Mouse (Mus musculus) lung, adult 2 months (tissue): ENCODE results near the gene Rps27. TPM values are rescaled to one million over a fixed set of nuclear protein-coding genes. Genes with fewer than 3 reads are reported as not detected.
"Not testable (repeated sequence)": the region's sequence is repeated elsewhere in the genome, so short reads cannot be mapped to it uniquely, and the experiment has no call there.

Experiments
- DNase-seq: peaks from one replicate; pipeline ENCODE4 v3.0.0; 2022
- H3K4me1 ChIP-seq: fragments of 200-500 bp; 2 replicates; pipeline ENCODE4 v1.6.1; 2011; ENCODE audit warnings: low read length; ENCODE audit not compliant: control insufficient read depth, insufficient read depth
- H3K4me3 ChIP-seq: fragments of 200-500 bp; replicated peaks from 2 replicates; pipeline ENCODE3; 2011; ENCODE audit warnings: low read depth, mild to moderate bottlenecking, control low read depth, low read length; ENCODE audit errors: extremely low read depth
- CTCF ChIP-seq: fragments of 200-500 bp; IDR thresholded peaks from 2 replicates; pipeline ENCODE4 v1.5.1; 2011; ENCODE audit warnings: mild to moderate bottlenecking, low read length, control low read depth; ENCODE audit not compliant: insufficient read depth
- POLR2A ChIP-seq: fragments of 200-500 bp; IDR thresholded peaks from 2 replicates; pipeline ENCODE4 v1.6.1; 2011; ENCODE audit warnings: low read depth, mild to moderate bottlenecking, control low read depth, low read length, borderline replicate concordance; ENCODE audit errors: extremely low read depth
- WGBS: fragments of 180-500 bp; shearing (Covaris S2); methylation state at CpG from one replicate; pipeline ENCODE4 v1.1.7; 2018; 5-methylcytosine and 5-hydroxymethylcytosine counted together
- polyA plus RNA-seq: library from polyadenylated mRNA; depleted of rRNA; stranded (reverse); fragments of >200 nt; gene quantifications from 2 replicates; pipeline ENCODE4 v1.2.3, GENCODE M21; 2012; rRNA removed

Rps27 gene
- 725 and 918 TPM in 2 replicates for polyA plus RNA-seq

GRCm38 (mm10) chr3:90213377-90213866, at the start of gene Rps27, which contains the start of gene Rab13:
Gene Rps27, minus strand, starts transcription at chr3:90213651.
Gene Rab13, plus strand, starts transcription at chr3:90213695.
- peak; percentile 100 for TF ChIP-seq POLR2A
- no peak for TF ChIP-seq CTCF
- peak; percentile 92 for DNase-seq
- H3K4me1 ChIP-seq, result peaks cover 11% of the 10 kb centered on the region
- under 1% methylated on average over 42 of the region's 42 CpGs for WGBS
- H3K4me3 ChIP-seq, result peak within 1 kb of the TSS; percentile 100

- TF ChIP-seq POLR2A (no peak), CTCF (no peak)
- Histone ChIP-seq H3K4me3 (no peak overlapping the region), H3K4me1 (peaks cover 4% of the 10 kb centered on the region)
- WGBS, result 98% methylated on average over 4 of the region's 4 CpGs
- no peak for DNase-seq
These were observed 45.1 kb upstream of the Rps27 start for GRCm38 (mm10) chr3:90258521-90258920.

GRCm38 (mm10) chr3:90256731-90257530, 43.5 kb upstream of the Rps27 start:
- DNase-seq, result no peak
- Histone ChIP-seq H3K4me1 (peaks cover 4% of the 10 kb centered on the region), H3K4me3 (no peak overlapping the region)
- WGBS, result 85% methylated on average over 19 of the region's 19 CpGs
- TF ChIP-seq POLR2A (no peak), CTCF (no peak)

- H3K4me1 ChIP-seq, result peaks cover 4% of the 10 kb centered on the region
- DNase-seq, result no peak
- H3K4me3 ChIP-seq, result no peak overlapping the region
- 89% methylated on average over 14 of the region's 14 CpGs for WGBS
- TF ChIP-seq POLR2A (no peak), CTCF (no peak)
These were observed 42.4 kb upstream of the Rps27 start for GRCm38 (mm10) chr3:90255784-90256353.

- Histone ChIP-seq H3K4me3 (peak overlapping the region; percentile 91), H3K4me1 (peaks cover 4% of the 10 kb centered on the region)
- TF ChIP-seq CTCF (no peak), POLR2A (no peak)
- WGBS, result 1% methylated on average over 2 of the region's 2 CpGs
- no peak for DNase-seq
These were observed 41.7 kb upstream of the Rps27 start for GRCm38 (mm10) chr3:90255194-90255565.

GRCm38 (mm10) chr3:90254419-90255193, 41.2 kb upstream of the Rps27 start:
- 1% methylated on average over 40 of the region's 41 CpGs for WGBS
- H3K4me1 ChIP-seq, result peaks cover 4% of the 10 kb centered on the region
- TF ChIP-seq CTCF (no peak), POLR2A (no peak)
- H3K4me3 ChIP-seq, result peak overlapping the region; percentile 91
- no peak for DNase-seq

GRCm38 (mm10) chr3:90253653-90254418, 40.4 kb upstream of the Rps27 start, which contains the start of gene Crtc2:
Gene Crtc2, plus strand, starts transcription at chr3:90254163.
- TF ChIP-seq POLR2A (peak; percentile 29; the same call in 1 of the 2 replicates), CTCF (no peak)
- peaks cover 6% of the 10 kb centered on the region for H3K4me1 ChIP-seq
- peak within 1 kb of the TSS; percentile 91 for H3K4me3 ChIP-seq
- WGBS, result under 1% methylated on average over 40 of the region's 40 CpGs
- peak; percentile 87 for DNase-seq

GRCm38 (mm10) chr3:90253174-90253573, 39.7 kb upstream of the Rps27 start:
- H3K4me3 ChIP-seq, DNase-seq, H3K4me1 ChIP-seq: not testable (repeated sequence)
- 56% methylated on average over 1 of the region's 1 CpGs for WGBS

- 80% methylated on average over 2 of the region's 2 CpGs for WGBS
- H3K4me1 ChIP-seq, H3K4me3 ChIP-seq, DNase-seq: not testable (repeated sequence)
These were observed 39.2 kb upstream of the Rps27 start for GRCm38 (mm10) chr3:90252659-90253058.

- not testable (repeated sequence) for H3K4me3 ChIP-seq, DNase-seq, H3K4me1 ChIP-seq
- WGBS, result 96% methylated on average over 11 of the region's 12 CpGs
These were observed 38.3 kb upstream of the Rps27 start for GRCm38 (mm10) chr3:90251731-90252226.
